Mouse (Mus musculus) neural tube, embryonic 14.5 days (tissue): ENCODE data around the gene Slc22a21. TPM values are rescaled to one million over a fixed set of nuclear protein-coding genes. Genes with fewer than 3 reads are reported as not detected.
"Not testable (repeated sequence)": the region's sequence is repeated elsewhere in the genome, so short reads cannot be mapped to it uniquely, and the experiment has no call there.

Experiments used
- ATAC-seq: fragments of 200-750 bp; cut with Nextera tagmentation; 2 replicates; pipeline ENCODE4 v1.8.0; 2017; ENCODE audit warnings: low read depth, mild to moderate bottlenecking, moderate TSS enrichment, moderate library complexity
- H3K27ac ChIP-seq: fragments of 300-500 bp; sonication (generic); 2 replicates; pipeline ENCODE4 v1.5.1; 2014; ENCODE audit warnings: low read depth, mild to moderate bottlenecking, control low read depth, low read length, moderate library complexity, mixed read lengths
- H3K27me3 ChIP-seq: fragments of 300-500 bp; sonication (generic); 2 replicates; pipeline ENCODE4 v1.6.1; 2014; ENCODE audit warnings: low read length; ENCODE audit not compliant: control insufficient read depth, insufficient read depth
- H3K36me3 ChIP-seq: fragments of 300-500 bp; sonication (generic); 2 replicates; pipeline ENCODE4 v1.6.1; 2014; ENCODE audit warnings: low read length, mixed read lengths; ENCODE audit not compliant: control insufficient read depth, insufficient read depth
- H3K4me1 ChIP-seq: fragments of 300-500 bp; sonication (generic); 2 replicates; pipeline ENCODE4 v1.6.1; 2014; ENCODE audit warnings: low read length; ENCODE audit not compliant: control insufficient read depth, insufficient read depth
- H3K4me2 ChIP-seq: fragments of 300-500 bp; sonication (generic); 2 replicates; pipeline ENCODE4 v1.6.1; 2014; ENCODE audit warnings: mild to moderate bottlenecking, low read depth, low read length, control low read depth
- H3K4me3 ChIP-seq: fragments of 300-500 bp; sonication (generic); 2 replicates; pipeline ENCODE4 v1.5.1; 2014; ENCODE audit warnings: low read depth, low read length, control low read depth, mixed read lengths
- H3K9ac ChIP-seq: fragments of 300-500 bp; sonication (generic); replicated peaks from 2 replicates; pipeline ENCODE4 v1.6.1; 2014; ENCODE audit warnings: low read depth, mild to moderate bottlenecking, control low read depth, low read length, mixed read lengths
- H3K9me3 ChIP-seq: fragments of 300-500 bp; sonication (generic); 2 replicates; pipeline ENCODE4 v1.6.1; 2016; ENCODE audit warnings: low read length; ENCODE audit not compliant: control insufficient read depth
- WGBS: fragments of 180-500 bp; shearing (Covaris S2); extraction: QIAGEN DNeasy Blood & Tissue Kit; methylation state at CpG from one replicate; pipeline ENCODE4 v1.1.7; 2014; 5-methylcytosine and 5-hydroxymethylcytosine counted together
- polyA plus RNA-seq: library from polyadenylated mRNA; unstranded; fragments of >200 nt; fragmentation: Nextera tagmentation; extraction: Ambion mirVana; gene quantifications from 2 replicates; pipeline ENCODE4 v1.2.1, GENCODE M21; 2014

Slc22a21 gene
- polyA plus RNA-seq, 1 experiment from 2014 or later, result 3.7 TPM

GRCm38 (mm10) chr11:54017596-54017995 is 37.5 kb upstream of the Slc22a21 start:
- H3K27me3 ChIP-seq, result no peaks in the 10 kb centered on the region
- H3K9me3 ChIP-seq, result no peaks in the 10 kb centered on the region
- 82% methylated on average over 4 of the region's 4 CpGs for WGBS
- H3K4me1 ChIP-seq, result no peaks in the 10 kb centered on the region
- ATAC-seq, result no peak
- H3K4me2 ChIP-seq, result no peak overlapping the region
- H3K36me3 ChIP-seq, result no peaks in the 10 kb centered on the region
- no peak overlapping the region for H3K27ac ChIP-seq
- H3K4me3 ChIP-seq, result no peak overlapping the region
- no peak overlapping the region for H3K9ac ChIP-seq

GRCm38 (mm10) chr11:54016051-54016450 is 35.9 kb upstream of the Slc22a21 start:
- Histone ChIP-seq H3K36me3 (no peaks in the 10 kb centered on the region), H3K4me2 (no peak overlapping the region), H3K9me3 (no peaks in the 10 kb centered on the region), H3K27ac (no peak overlapping the region), H3K4me1 (no peaks in the 10 kb centered on the region), H3K27me3 (no peaks in the 10 kb centered on the region), H3K4me3 (no peak overlapping the region), H3K9ac (no peak overlapping the region)
- WGBS, result 48% methylated on average over 8 of the region's 8 CpGs
- no peak for ATAC-seq

DNA sequence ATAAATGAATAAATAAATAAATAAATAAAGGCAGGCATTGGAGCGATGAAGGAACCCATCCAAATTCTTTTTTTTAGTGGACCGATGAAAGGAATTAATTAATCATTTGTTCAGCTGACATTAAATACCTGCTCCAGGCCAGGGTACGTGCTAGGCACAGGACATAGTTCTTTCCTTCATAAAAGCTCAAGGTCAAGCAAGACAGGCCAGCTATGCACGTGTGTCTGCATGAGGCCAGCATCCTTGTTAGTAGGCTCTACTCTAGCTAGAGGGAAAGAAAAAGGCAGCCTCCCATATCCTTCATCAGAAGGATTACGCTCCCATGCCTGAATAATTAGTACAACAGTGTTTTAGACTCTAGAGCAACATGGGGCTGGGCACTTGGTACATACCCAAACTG is 32.8 kb upstream of the Slc22a21 start:
- Histone ChIP-seq H3K9me3 (no peaks in the 10 kb centered on the region), H3K4me2 (no peak overlapping the region), H3K4me1 (no peaks in the 10 kb centered on the region), H3K4me3 (no peak overlapping the region), H3K27ac (no peak overlapping the region), H3K27me3 (no peaks in the 10 kb centered on the region), H3K36me3 (no peaks in the 10 kb centered on the region), H3K9ac (no peak overlapping the region)
- WGBS, result 83% methylated on average over 5 of the region's 5 CpGs
- ATAC-seq, result no peak

DNA sequence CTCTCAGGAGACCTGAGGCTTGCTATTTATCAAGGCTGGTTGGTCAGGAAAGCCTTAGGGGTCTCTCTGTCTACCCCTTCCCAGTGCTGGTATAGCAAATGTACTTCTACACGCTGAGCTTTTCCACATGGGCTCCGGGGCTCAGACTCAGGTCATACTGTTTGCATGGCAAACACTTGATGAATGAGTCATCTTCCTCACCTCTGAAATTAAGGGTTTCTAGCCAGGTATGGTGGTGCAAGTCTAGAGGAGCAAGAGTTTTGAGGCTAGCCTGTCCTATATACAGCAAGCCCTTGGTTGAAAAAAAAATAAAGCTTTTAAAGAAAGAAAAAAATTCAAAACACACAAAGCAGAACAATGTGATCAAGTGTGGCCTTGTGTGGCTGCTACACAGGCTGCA is 31.1 kb upstream of the Slc22a21 start:
- H3K4me3 ChIP-seq, result no peak overlapping the region
- H3K9me3 ChIP-seq, result no peaks in the 10 kb centered on the region
- no peak for ATAC-seq
- H3K27me3 ChIP-seq, result no peaks in the 10 kb centered on the region
- no peaks in the 10 kb centered on the region for H3K4me1 ChIP-seq
- H3K4me2 ChIP-seq, result no peak overlapping the region
- no peak overlapping the region for H3K27ac ChIP-seq
- H3K36me3 ChIP-seq, result no peaks in the 10 kb centered on the region
- H3K9ac ChIP-seq, result no peak overlapping the region
- 94% methylated on average over 2 of the region's 2 CpGs for WGBS

DNA sequence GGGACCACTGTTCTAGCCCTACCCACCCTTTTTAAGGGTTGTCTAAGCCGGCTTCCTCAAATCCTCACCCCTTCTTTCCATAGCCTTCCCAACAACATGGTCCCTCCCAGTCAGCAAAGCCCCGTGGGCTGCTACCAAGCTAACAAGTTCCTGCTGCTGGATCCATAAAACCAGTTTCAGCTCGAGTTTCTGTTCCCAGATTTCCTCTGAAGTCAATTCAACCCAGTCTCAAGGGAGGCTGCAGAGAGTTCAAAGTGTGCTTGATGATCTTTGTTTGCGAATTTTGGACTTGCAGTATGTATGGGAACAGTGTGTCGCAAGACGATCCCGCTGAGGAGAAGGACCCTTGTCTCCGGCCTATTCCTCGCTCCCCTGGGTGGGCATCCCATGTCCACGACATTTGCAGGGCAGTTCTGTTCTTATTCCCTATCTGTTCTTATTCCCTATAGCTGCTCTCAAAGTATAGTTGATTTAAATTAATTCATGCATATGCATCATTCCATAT is 28.3 kb upstream of the Slc22a21 start:
- H3K4me2 ChIP-seq, result no peak overlapping the region
- H3K36me3 ChIP-seq, result no peaks in the 10 kb centered on the region
- no peak overlapping the region for H3K4me3 ChIP-seq
- no peaks in the 10 kb centered on the region for H3K9me3 ChIP-seq
- H3K27me3 ChIP-seq, result no peaks in the 10 kb centered on the region
- H3K27ac ChIP-seq, result no peak overlapping the region
- 77% methylated on average over 10 of the region's 10 CpGs for WGBS
- no peak for ATAC-seq
- no peaks in the 10 kb centered on the region for H3K4me1 ChIP-seq
- H3K9ac ChIP-seq, result no peak overlapping the region

GRCm38 (mm10) chr11:54007717-54008116 is 27.6 kb upstream of the Slc22a21 start:
- Histone ChIP-seq H3K4me1 (no peaks in the 10 kb centered on the region), H3K4me2 (no peak overlapping the region), H3K9me3 (no peaks in the 10 kb centered on the region), H3K27ac (no peak overlapping the region), H3K4me3 (no peak overlapping the region), H3K36me3 (no peaks in the 10 kb centered on the region), H3K27me3 (no peaks in the 10 kb centered on the region), H3K9ac (no peak overlapping the region)
- ATAC-seq, result no peak
- 91% methylated on average over 11 of the region's 11 CpGs for WGBS

DNA sequence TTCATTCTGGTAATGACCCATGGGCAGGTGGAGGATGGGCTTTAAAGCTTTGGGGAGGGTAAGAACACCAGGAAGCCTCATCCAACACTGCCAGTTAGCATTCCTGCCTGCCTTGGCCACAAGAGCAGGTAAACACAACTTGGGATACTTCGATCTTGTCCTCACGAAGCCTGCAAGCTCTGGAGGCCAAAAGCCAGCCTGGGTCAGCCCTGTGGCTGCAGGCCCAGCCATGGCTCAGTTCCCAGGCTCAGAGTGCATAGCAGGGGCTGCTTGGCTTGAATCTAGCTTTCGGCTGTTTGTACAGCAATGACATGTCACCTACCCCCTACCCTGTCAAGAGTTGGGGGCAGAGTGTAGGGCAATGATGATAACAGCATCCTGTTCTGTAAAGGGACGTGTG is 26.8 kb upstream of the Slc22a21 start:
- Histone ChIP-seq H3K27me3 (no peaks in the 10 kb centered on the region), H3K9me3 (no peaks in the 10 kb centered on the region), H3K27ac (no peak overlapping the region), H3K4me2 (no peak overlapping the region), H3K9ac (no peak overlapping the region), H3K36me3 (no peaks in the 10 kb centered on the region), H3K4me1 (no peaks in the 10 kb centered on the region), H3K4me3 (no peak overlapping the region)
- WGBS, result 60% methylated on average over 4 of the region's 4 CpGs
- no peak for ATAC-seq

DNA sequence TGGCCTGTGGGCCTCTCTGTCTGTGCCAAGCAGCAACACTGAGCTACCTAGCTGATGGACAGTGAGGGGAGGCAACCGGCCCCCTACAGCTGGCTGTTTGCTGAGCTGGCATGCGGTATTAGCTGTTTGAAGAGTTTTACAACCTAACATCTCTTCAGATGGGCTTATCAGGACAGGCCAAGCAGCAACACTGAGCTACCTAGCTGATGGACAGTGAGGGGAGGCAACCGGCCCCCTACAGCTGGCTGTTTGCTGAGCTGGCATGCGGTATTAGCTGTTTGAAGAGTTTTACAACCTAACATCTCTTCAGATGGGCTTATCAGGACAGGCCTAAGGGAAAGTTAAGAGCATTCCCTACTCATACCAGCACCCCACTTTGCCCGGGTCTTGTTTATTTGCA is 26.2 kb upstream of the Slc22a21 start:
- H3K4me2 ChIP-seq, H3K9ac ChIP-seq, H3K36me3 ChIP-seq, H3K9me3 ChIP-seq, ATAC-seq, H3K27me3 ChIP-seq, H3K4me3 ChIP-seq, H3K27ac ChIP-seq, H3K4me1 ChIP-seq: not testable (repeated sequence)
- WGBS, result 12% methylated on average over 5 of the region's 5 CpGs

DNA sequence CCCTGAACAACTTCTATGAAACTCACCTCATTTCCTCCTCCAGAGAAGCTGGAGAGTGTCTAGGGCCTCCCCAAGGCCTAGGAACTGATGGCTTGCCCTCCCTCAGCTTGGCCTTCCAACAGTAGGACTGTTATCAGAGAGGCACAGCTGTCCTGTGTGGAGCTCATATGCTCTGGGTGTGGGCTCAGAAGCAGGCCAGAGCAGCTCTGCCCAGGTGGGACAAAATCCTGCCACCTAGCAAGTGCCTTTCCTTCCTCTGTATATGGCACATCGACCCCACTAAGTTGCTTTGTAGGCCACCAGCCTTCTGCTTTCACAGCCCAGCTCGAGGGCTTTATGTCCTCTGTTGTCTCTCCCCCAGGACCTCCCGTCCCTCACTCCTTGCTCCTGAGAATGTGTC is 24.6 kb upstream of the Slc22a21 start:
- 81% methylated on average over 3 of the region's 3 CpGs for WGBS
- H3K9ac ChIP-seq, result no peak overlapping the region
- ATAC-seq, result no peak

DNA sequence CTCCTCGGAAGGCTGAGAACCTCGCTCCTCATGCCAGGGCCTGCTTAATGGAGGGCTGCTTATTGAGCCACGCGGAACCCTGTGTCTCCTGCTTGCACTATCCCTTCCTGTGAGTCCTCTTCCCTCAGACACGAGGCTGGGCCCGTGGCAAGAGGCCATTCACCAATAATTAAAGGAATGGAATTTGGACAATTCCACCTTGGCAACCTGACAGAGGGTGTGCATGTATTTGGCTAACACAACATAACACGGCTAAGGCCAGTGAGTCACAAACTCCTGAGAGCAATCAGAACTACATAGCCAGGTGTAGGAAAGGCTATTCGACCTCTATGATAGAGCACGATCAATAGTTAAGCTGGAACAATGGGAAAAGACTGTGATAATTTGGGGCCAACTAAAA is 24.1 kb upstream of the Slc22a21 start:
- 84% methylated on average over 9 of the region's 9 CpGs for WGBS
- no peak overlapping the region for H3K4me3 ChIP-seq
- no peak overlapping the region for H3K9ac ChIP-seq
- no peaks in the 10 kb centered on the region for H3K9me3 ChIP-seq
- H3K4me2 ChIP-seq, result no peak overlapping the region
- no peaks in the 10 kb centered on the region for H3K4me1 ChIP-seq
- H3K27ac ChIP-seq, result no peak overlapping the region
- H3K36me3 ChIP-seq, result no peaks in the 10 kb centered on the region
- ATAC-seq, result no peak
- H3K27me3 ChIP-seq, result no peaks in the 10 kb centered on the region

More for the DNA sequence above, 24.6 kb upstream of the Slc22a21 start:
- Histone ChIP-seq H3K27ac (no peak overlapping the region), H3K4me1 (no peaks in the 10 kb centered on the region), H3K36me3 (no peaks in the 10 kb centered on the region), H3K4me2 (no peak overlapping the region), H3K4me3 (no peak overlapping the region), H3K9me3 (no peaks in the 10 kb centered on the region), H3K27me3 (no peaks in the 10 kb centered on the region)
